Mouse (Mus musculus) intestine, postnatal 0 days (tissue): ENCODE data around the gene Pxn. TPM values are rescaled to one million over a fixed set of nuclear protein-coding genes. Genes with fewer than 3 reads are reported as not detected.
A peak's percentile ranks its signal among the peaks of the same experiment; 100 is the strongest.

Experiments used
- ATAC-seq: fragments of 200-750 bp; cut with Nextera tagmentation; 2 replicates; pipeline ENCODE4 v1.8.0; 2017; ENCODE audit warnings: mild to moderate bottlenecking, moderate TSS enrichment, moderate library complexity
- H3K27ac ChIP-seq: fragments of 300-500 bp; sonication (generic); 2 replicates; pipeline ENCODE4 v1.5.1; 2014; ENCODE audit warnings: mild to moderate bottlenecking, low read depth, low read length, moderate library complexity
- H3K27me3 ChIP-seq: fragments of 300-500 bp; sonication (generic); replicated peaks from 2 replicates; pipeline ENCODE4 v1.6.1; 2014; ENCODE audit warnings: low read length, mixed read lengths; ENCODE audit not compliant: control insufficient read depth, insufficient read depth
- H3K36me3 ChIP-seq: fragments of 300-500 bp; sonication (generic); 2 replicates; pipeline ENCODE4 v1.6.1; 2014; ENCODE audit warnings: mild to moderate bottlenecking, moderate library complexity; ENCODE audit not compliant: control insufficient read depth, insufficient read depth
- H3K4me1 ChIP-seq: fragments of 300-500 bp; sonication (generic); replicated peaks from 2 replicates; pipeline ENCODE4 v1.6.1; 2014; ENCODE audit warnings: antibody characterized with exemption, low read length, mixed read lengths; ENCODE audit not compliant: control insufficient read depth, insufficient read depth
- H3K4me2 ChIP-seq: fragments of 300-500 bp; sonication (generic); replicated peaks from 2 replicates; pipeline ENCODE4 v1.6.1; 2014; ENCODE audit warnings: low read depth, mild to moderate bottlenecking, moderate library complexity
- H3K4me3 ChIP-seq: fragments of 300-500 bp; sonication (generic); 2 replicates; pipeline ENCODE4 v1.5.1; 2014; ENCODE audit warnings: low read depth, low read length
- H3K9ac ChIP-seq: fragments of 300-500 bp; sonication (generic); 2 replicates; pipeline ENCODE4 v1.6.1; 2014; ENCODE audit warnings: mild to moderate bottlenecking, low read depth, low read length
- H3K9me3 ChIP-seq: fragments of 300-500 bp; sonication (generic); 2 replicates; pipeline ENCODE4 v1.6.1; 2016; ENCODE audit warnings: mixed run types; ENCODE audit not compliant: control insufficient read depth
- CTCF ChIP-seq: sonication (generic); IDR thresholded peaks from 2 replicates; pipeline ENCODE4 v1.5.1; 2016; ENCODE audit warnings: low read depth, mild to moderate bottlenecking, control low read depth, antibody characterized with exemption, moderate library complexity
- WGBS: fragments of 180-500 bp; shearing (Covaris S2); extraction: QIAGEN DNeasy Blood & Tissue Kit; methylation state at CpG from one replicate; pipeline ENCODE4 v1.1.7; 2014; 5-methylcytosine and 5-hydroxymethylcytosine counted together
- polyA plus RNA-seq: library from polyadenylated mRNA; unstranded; fragments of >200 nt; fragmentation: Nextera tagmentation; extraction: Ambion mirVana; gene quantifications from 2 replicates; pipeline ENCODE4 v1.2.1, GENCODE M21; 2015

Pxn gene
- polyA plus RNA-seq, 1 experiment from 2014 or later, result 65.1 TPM

- no peak for ATAC-seq
These were observed 26.9 kb upstream of the Pxn start for GRCm38 (mm10) chr5:115479561-115479960.

GRCm38 (mm10) chr5:115480101-115480500 is 26.4 kb upstream of the Pxn start:
- no peaks in the 10 kb centered on the region for H3K27me3 ChIP-seq
- no peak overlapping the region for H3K27ac ChIP-seq
- no peak for TF ChIP-seq CTCF
- H3K36me3 ChIP-seq, result peaks cover 15% of the 10 kb centered on the region
- no peak for ATAC-seq
- no peaks in the 10 kb centered on the region for H3K9me3 ChIP-seq
- H3K4me2 ChIP-seq, result peak overlapping the region; percentile 32; the same call in 1 of the 2 replicates
- H3K4me1 ChIP-seq, result no peaks in the 10 kb centered on the region
- 42% methylated on average over 27 of the region's 27 CpGs for WGBS
- no peak overlapping the region for H3K9ac ChIP-seq
- no peak overlapping the region for H3K4me3 ChIP-seq

More at GRCm38 (mm10) chr5:115479561-115479960, 26.9 kb upstream of the Pxn start:
- no peaks in the 10 kb centered on the region for H3K4me1 ChIP-seq
- no peak overlapping the region for H3K4me2 ChIP-seq
- no peaks in the 10 kb centered on the region for H3K27me3 ChIP-seq
- peaks cover 15% of the 10 kb centered on the region for H3K36me3 ChIP-seq
- H3K9me3 ChIP-seq, result no peaks in the 10 kb centered on the region
- no peak overlapping the region for H3K9ac ChIP-seq
- no peak overlapping the region for H3K27ac ChIP-seq
- 68% methylated on average over 15 of the region's 15 CpGs for WGBS
- TF ChIP-seq CTCF, result no peak
- no peak overlapping the region for H3K4me3 ChIP-seq

GRCm38 (mm10) chr5:115482390-115483265 is 23.8 kb upstream of the Pxn start:
- Histone ChIP-seq H3K4me2 (no peak overlapping the region), H3K9me3 (no peaks in the 10 kb centered on the region), H3K4me1 (no peaks in the 10 kb centered on the region), H3K9ac (no peak overlapping the region), H3K27ac (no peak overlapping the region), H3K27me3 (no peaks in the 10 kb centered on the region), H3K36me3 (peaks cover 13% of the 10 kb centered on the region), H3K4me3 (no peak overlapping the region)
- 65% methylated on average over 38 of the region's 38 CpGs for WGBS
- no peak for TF ChIP-seq CTCF
- ATAC-seq, result no peak

GRCm38 (mm10) chr5:115483385-115483784 is 23.1 kb upstream of the Pxn start:
- no peak overlapping the region for H3K4me3 ChIP-seq
- peaks cover 11% of the 10 kb centered on the region; the same call in 1 of the 2 replicates for H3K36me3 ChIP-seq
- ATAC-seq, result no peak
- no peaks in the 10 kb centered on the region for H3K4me1 ChIP-seq
- TF ChIP-seq CTCF, result peak; percentile 39
- no peaks in the 10 kb centered on the region for H3K27me3 ChIP-seq
- WGBS, result 55% methylated on average over 6 of the region's 6 CpGs
- no peaks in the 10 kb centered on the region for H3K9me3 ChIP-seq
- H3K9ac ChIP-seq, result no peak overlapping the region
- no peak overlapping the region for H3K27ac ChIP-seq
- no peak overlapping the region for H3K4me2 ChIP-seq

GRCm38 (mm10) chr5:115483947-115484920 is 22.2 kb upstream of the Pxn start, which contains the start of gene Sirt4:
Gene Sirt4 (minus strand): TSS chr5:115484725.
- WGBS, result 4% methylated on average over 30 of the region's 30 CpGs
- ATAC-seq, result peak; percentile 78
- Histone ChIP-seq H3K4me3 (peak within 1 kb of the TSS; percentile 43), H3K4me2 (peak within 1 kb of the TSS; percentile 57), H3K27ac (peak within 1 kb of the TSS; percentile 65), H3K27me3 (no peaks in the 10 kb centered on the region), H3K36me3 (peaks cover 11% of the 10 kb centered on the region; the same call in 1 of the 2 replicates), H3K9me3 (no peaks in the 10 kb centered on the region), H3K4me1 (no peaks in the 10 kb centered on the region), H3K9ac (peak within 1 kb of the TSS; percentile 56)
- no peak for TF ChIP-seq CTCF
